Mouse (Mus musculus): ENCODE data around the gene Ciao1.

GRCm38 (mm10) chr2:127274590-127274989 lies 27.0 kb upstream of the Ciao1 start:
- TF ChIP-seq EP300 (IDR thresholded peaks at IDR 0.05; ENCODE audit: low read depth) (no peak), CTCF (IDR thresholded peaks at IDR 0.05; ENCODE audit: low read depth) (no peak)
